Mouse (Mus musculus) heart, adult 2 months (tissue): Measurements from ENCODE around the gene Tmem161a. TPM values are rescaled to one million over a fixed set of nuclear protein-coding genes. Genes with fewer than 3 reads are reported as not detected.

Experiments used
- DNase-seq, 2 experiments: peaks; one replicate each; pipeline ENCODE4 v3.0.0; 2021
- H3K27ac ChIP-seq: fragments of 200-600 bp; 2 replicates; pipeline ENCODE4 v1.8.1; 2022
- H3K27me3 ChIP-seq: fragments of 200-500 bp; 2 replicates; pipeline ENCODE4 v1.6.1; 2012; ENCODE audit warnings: mild to moderate bottlenecking, low read length, inconsistent platforms, mixed read lengths; ENCODE audit not compliant: control insufficient read depth, insufficient read depth
- H3K36me3 ChIP-seq: fragments of 200-500 bp; 2 replicates; pipeline ENCODE4 v1.6.1; 2012; ENCODE audit warnings: low read length, inconsistent platforms; ENCODE audit not compliant: control insufficient read depth, insufficient read depth
- H3K4me1 ChIP-seq: fragments of 200-500 bp; 2 replicates; pipeline ENCODE4 v1.6.1; 2011; ENCODE audit warnings: low read length; ENCODE audit not compliant: control insufficient read depth, insufficient read depth
- H3K4me3 ChIP-seq: fragments of 200-600 bp; 2 replicates; pipeline ENCODE4 v1.8.1; 2022
- H3K79me2 ChIP-seq: fragments of 200-500 bp; replicated peaks from 2 replicates; pipeline ENCODE4 v1.6.1; 2012; ENCODE audit warnings: mild to moderate bottlenecking, inconsistent platforms, low read length, moderate library complexity, mixed read lengths; ENCODE audit not compliant: control insufficient read depth, insufficient read depth
- H3K9ac ChIP-seq: fragments of 200-500 bp; 2 replicates; pipeline ENCODE4 v1.6.1; 2012; ENCODE audit warnings: low read depth, mild to moderate bottlenecking, control low read depth, inconsistent platforms, low read length, mixed read lengths
- CTCF ChIP-seq: fragments of 200-600 bp; IDR thresholded peaks from 2 replicates; pipeline ENCODE4 v1.8.1; 2022; ENCODE audit warnings: antibody characterized with exemption, mild to moderate bottlenecking, moderate library complexity
- EP300 ChIP-seq: fragments of 200-500 bp; IDR thresholded peaks from 2 replicates; pipeline ENCODE4 v1.6.1; 2011; ENCODE audit warnings: low read depth, low read length, control low read depth; ENCODE audit not compliant: insufficient read depth
- POLR2A ChIP-seq: fragments of 200-500 bp; IDR thresholded peaks from 2 replicates; pipeline ENCODE4 v1.6.1; 2011; ENCODE audit warnings: mild to moderate bottlenecking, low read depth, low read length, control low read depth; ENCODE audit not compliant: insufficient read depth
- WGBS: fragments of 180-500 bp; shearing (Covaris S2); methylation state at CpG from one replicate; pipeline ENCODE4 v1.1.7; 2018; 5-methylcytosine and 5-hydroxymethylcytosine counted together
- intact Hi-C: fragments of 180-260 bp; cut with DNase I; formaldehyde crosslinking; loops from one replicate; pipeline ENCODE4 v1.15.1; 2025
- polyA plus RNA-seq: library from polyadenylated mRNA; depleted of rRNA; stranded (reverse); fragments of >200 nt; gene quantifications from 2 replicates; pipeline ENCODE4 v1.2.3, GENCODE M21; 2012; rRNA removed
- total RNA-seq, 2 experiments: library from RNA; stranded (reverse); gene quantifications; 2 replicates each; pipeline ENCODE4 v1.2.3; 2021

Gene Tmem161a
- total and polyA plus RNA-seq, 3 experiments, result 93.6 to 134 (median 108) TPM

GRCm38 (mm10) chr8:70230837-70231236 is 58.7 kb downstream of the Tmem161a start:
- Histone ChIP-seq H3K4me3 (no peak overlapping the region), H3K36me3 (no peaks in the 10 kb centered on the region), H3K27me3 (no peaks in the 10 kb centered on the region), H3K79me2 (no peaks in the 10 kb centered on the region; the same call in 1 of the 2 replicates), H3K9ac (no peak overlapping the region), H3K4me1 (peaks cover 2% of the 10 kb centered on the region; the same call in 1 of the 2 replicates), H3K27ac (no peak overlapping the region)
- DNase-seq, result no peak
- intact Hi-C loops, result loop anchor here (5.0 kb wide), 1 partner anchor 59 kb away; the partner anchor contains the start of gene Tmem161a
- WGBS, result 91% methylated on average over 9 of the region's 9 CpGs
- TF ChIP-seq CTCF (no peak), EP300 (no peak), POLR2A (no peak)

Other genes with a start within 250 kb of the Tmem161a start
- 10 to 100 TPM; 36.4 TPM for gene Gatad2a, start 176.0 kb upstream of the Tmem161a start, total RNA-seq
- 23.7 and 24.7 TPM in 2 replicates for gene Gatad2a, start 176.0 kb upstream of the Tmem161a start, polyA plus RNA-seq
- 10 to 100 TPM; 30.1 to 32.6 TPM for gene Mau2, start 129.6 kb upstream of the Tmem161a start, total RNA-seq
- gene Mau2, start 129.6 kb upstream of the Tmem161a start, polyA plus RNA-seq, result 33.2 and 46.9 TPM in 2 replicates
- gene Sugp1, start 129.5 kb upstream of the Tmem161a start, total RNA-seq, result 10 to 100 TPM; 15.8 to 19.6 TPM
- gene Sugp1, start 129.5 kb upstream of the Tmem161a start, polyA plus RNA-seq, result 6.7 and 10.6 TPM in 2 replicates
- gene Tm6sf2, start 99.4 kb upstream of the Tmem161a start, total RNA-seq, result under 1 TPM; 0.64 to 0.94 TPM
- gene Tm6sf2, start 99.4 kb upstream of the Tmem161a start, polyA plus RNA-seq, result 2.7 and 3.1 TPM in 2 replicates
- gene Hapln4, start 88.9 kb upstream of the Tmem161a start, total RNA-seq, result under 1 TPM in 1 of 2 experiments, not detected in 1; 0.10 TPM
- 0.15 and 0.16 TPM in 2 replicates for gene Hapln4, start 88.9 kb upstream of the Tmem161a start, polyA plus RNA-seq
- under 1 TPM in 1 of 2 experiments, not detected in 1; 0.02 TPM for gene Ncan, start 51.5 kb upstream of the Tmem161a start, total RNA-seq
- gene Ncan, start 51.5 kb upstream of the Tmem161a start, polyA plus RNA-seq, result 0.08 and 0.18 TPM in 2 replicates
- gene Nr2c2ap, start 41.0 kb upstream of the Tmem161a start, total RNA-seq, result 1 to 10 TPM; 5.5 to 7.6 TPM
- 7.0 and 10.7 TPM in 2 replicates for gene Nr2c2ap, start 41.0 kb upstream of the Tmem161a start, polyA plus RNA-seq
- 10 to 100 TPM; 18.1 to 18.6 TPM for gene Rfxank, start 33.2 kb upstream of the Tmem161a start, total RNA-seq
- 30.9 and 41.5 TPM in 2 replicates for gene Rfxank, start 33.2 kb upstream of the Tmem161a start, polyA plus RNA-seq
- gene Borcs8, start 32.9 kb upstream of the Tmem161a start, total RNA-seq, result 10 to 100 TPM; 22.6 to 23.7 TPM
- 45.3 and 46.6 TPM in 2 replicates for gene Borcs8, start 32.9 kb upstream of the Tmem161a start, polyA plus RNA-seq
- gene Mef2b, start 32.6 kb upstream of the Tmem161a start, total RNA-seq, result under 1 TPM; 0.25 to 0.44 TPM
- 0.27 and 0.38 TPM in 2 replicates for gene Mef2b, start 32.6 kb upstream of the Tmem161a start, polyA plus RNA-seq
- 10 to 100 TPM; 49.6 to 51.6 TPM for gene Slc25a42, start 39.9 kb downstream of the Tmem161a start, total RNA-seq
- 111 and 128 TPM in 2 replicates for gene Slc25a42, start 39.9 kb downstream of the Tmem161a start, polyA plus RNA-seq
- gene Sugp2, start 61.9 kb downstream of the Tmem161a start, total RNA-seq, result 10 to 100 TPM; 34.3 to 38.0 TPM
- 27.8 and 31.4 TPM in 2 replicates for gene Sugp2, start 61.9 kb downstream of the Tmem161a start, polyA plus RNA-seq
- 1 to 10 TPM; 7.0 to 8.4 TPM for gene Armc6, start 62.1 kb downstream of the Tmem161a start, total RNA-seq
- 9.4 and 16.0 TPM in 2 replicates for gene Armc6, start 62.1 kb downstream of the Tmem161a start, polyA plus RNA-seq
- gene Homer3, start 110.5 kb downstream of the Tmem161a start, total RNA-seq, result 1 to 10 TPM; 7.2 to 8.3 TPM
- 13.6 and 14.9 TPM in 2 replicates for gene Homer3, start 110.5 kb downstream of the Tmem161a start, polyA plus RNA-seq
- 10 to 100 TPM; 21.6 to 26.4 TPM for gene Ddx49, start 130.1 kb downstream of the Tmem161a start, total RNA-seq
- 24.3 and 27.1 TPM in 2 replicates for gene Ddx49, start 130.1 kb downstream of the Tmem161a start, polyA plus RNA-seq
- 100 to 1,000 TPM; 147 to 155 TPM for gene Cope, start 130.2 kb downstream of the Tmem161a start, total RNA-seq
- gene Cope, start 130.2 kb downstream of the Tmem161a start, polyA plus RNA-seq, result 193 and 209 TPM in 2 replicates
- gene Cers1, start 143.4 kb downstream of the Tmem161a start, total RNA-seq, result under 1 TPM; 0.34 to 0.64 TPM
- 0.97 and 1.2 TPM in 2 replicates for gene Cers1, start 143.4 kb downstream of the Tmem161a start, polyA plus RNA-seq
- gene Gdf1, start 157.5 kb downstream of the Tmem161a start, total RNA-seq, result not detected
- 0.14 TPM in 1 of 2 replicates, not detected in the other for gene Gdf1, start 157.5 kb downstream of the Tmem161a start, polyA plus RNA-seq
- 10 to 100 TPM; 42.6 to 43.9 TPM for gene Upf1, start 180.9 kb downstream of the Tmem161a start, total RNA-seq
- 17.4 and 23.4 TPM in 2 replicates for gene Upf1, start 180.9 kb downstream of the Tmem161a start, polyA plus RNA-seq
- gene Comp, start 201.2 kb downstream of the Tmem161a start, total RNA-seq, result 1 to 10 TPM; 5.1 to 5.4 TPM
- 11.5 and 17.4 TPM in 2 replicates for gene Comp, start 201.2 kb downstream of the Tmem161a start, polyA plus RNA-seq